Mouse (Mus musculus) frontal cortex, postnatal 10 days (tissue): ENCODE data around the gene Sh3glb1.
A peak's percentile ranks its signal among the peaks of the same experiment; 100 is the strongest.

Experiments
- DNase-seq, 2 experiments: peaks; one replicate each; pipeline ENCODE4 v3.0.0; 2022; ENCODE audit warnings: low spot score in 2 of 2, mixed read lengths in 1 of 2

The Sh3glb1 gene

GRCm38 (mm10) chr3:144669944-144670874 lies 49.9 kb downstream of the Sh3glb1 start:
- no peak for DNase-seq

- DNase-seq: no peak
Measured at GRCm38 (mm10) chr3:144669457-144669864, 50.7 kb downstream of the Sh3glb1 start.

- DNase-seq: no peak
Measured at GRCm38 (mm10) chr3:144668949-144669348, 51.2 kb downstream of the Sh3glb1 start.

GRCm38 (mm10) chr3:144668039-144668438 lies 52.1 kb downstream of the Sh3glb1 start:
- DNase-seq: no peak

GRCm38 (mm10) chr3:144664363-144665299 lies 55.5 kb downstream of the Sh3glb1 start:
- no peak for DNase-seq

- no peak for DNase-seq
Measured at GRCm38 (mm10) chr3:144663415-144664093, 56.6 kb downstream of the Sh3glb1 start.

- DNase-seq: no peak
Measured at GRCm38 (mm10) chr3:144662215-144662852, 57.8 kb downstream of the Sh3glb1 start.

- DNase-seq: no peak
Measured at GRCm38 (mm10) chr3:144661439-144661838, 58.7 kb downstream of the Sh3glb1 start.

- DNase-seq: no peak
Measured at GRCm38 (mm10) chr3:144644202-144644601, 75.9 kb downstream of the Sh3glb1 start.

- DNase-seq: peak; percentile 37 to 64
Measured at GRCm38 (mm10) chr3:144643301-144643871, 76.7 kb downstream of the Sh3glb1 start.

- DNase-seq: no peak
Measured at GRCm38 (mm10) chr3:144642141-144642540, 78.0 kb downstream of the Sh3glb1 start.

GRCm38 (mm10) chr3:144640033-144640432 lies 80.1 kb downstream of the Sh3glb1 start:
- no peak for DNase-seq

GRCm38 (mm10) chr3:144639387-144639786 lies 80.7 kb downstream of the Sh3glb1 start:
- DNase-seq: no peak

- no peak for DNase-seq
Measured at GRCm38 (mm10) chr3:144638110-144638509, 82.0 kb downstream of the Sh3glb1 start.

- no peak for DNase-seq
Measured at GRCm38 (mm10) chr3:144635236-144635635, 84.9 kb downstream of the Sh3glb1 start.
